Comparison of ENCODE assay signal across 20 mouse cellular contexts in genomic region chr8:83274470-83274869, GRCm38 (mm10). TPM values are rescaled to one million over a fixed set of nuclear protein-coding genes. Genes with fewer than 3 reads are reported as not detected.
DNase-seq lines count a peak whose midpoint lies in the region; ATAC-seq lines count a peak whose summit lies in the region.
"Had no signal": no experiment of that assay in that cellular context is flagged by ENCODE, and none has a peak within 500 bp of the region (broad histone marks: within the 10 kb centered on the region; RNA-seq: fewer than 3 reads in every experiment).

No protein-coding gene starts in this region.

- H3K4me2 ChIP-seq in heart, embryonic 11.5 days: peak overlapping the region; percentile 39
- H3K4me2 ChIP-seq in kidney, embryonic 16.5 days (replicated peaks; ENCODE audit: low read depth, low read length): no peak overlapping the region; the same call in 1 of the 2 replicates
- H3K4me2 ChIP-seq: forebrain, embryonic 12.5 days had no signal

- WGBS in heart, embryonic 11.5 days (ENCODE audit: insufficient replicate concordance): 31% methylated on average over 11 of the region's 11 CpGs
- WGBS in kidney, embryonic 16.5 days: 37% methylated on average over 11 of the region's 11 CpGs
- 60% methylated on average over 11 of the region's 11 CpGs for WGBS in limb, embryonic 10.5 days

- no peak overlapping the region for H3K4me3 ChIP-seq in heart, embryonic 11.5 days (ENCODE audit: low read depth, low read length)
- H3K4me3 ChIP-seq in kidney, embryonic 16.5 days (ENCODE audit: low read length): no peak overlapping the region
- H3K4me3 ChIP-seq in limb, embryonic 10.5 days: no peak overlapping the region
- H3K4me3 ChIP-seq: forebrain, embryonic 12.5 days; hindbrain, embryonic 10.5 days had no signal

- H3K27me3 ChIP-seq in heart, embryonic 11.5 days (ENCODE audit: control insufficient read depth, insufficient read depth, low read length): no peaks in the 10 kb centered on the region
- no peaks in the 10 kb centered on the region for H3K27me3 ChIP-seq in kidney, embryonic 16.5 days (ENCODE audit: insufficient read depth, low read length)
- no peaks in the 10 kb centered on the region for H3K27me3 ChIP-seq in limb, embryonic 10.5 days (ENCODE audit: low read depth, poor library complexity, severe bottlenecking)
- H3K27me3 ChIP-seq: forebrain, embryonic 12.5 days had no signal

- ATAC-seq in heart, embryonic 11.5 days (replicated peaks; ENCODE audit: insufficient number of reproducible peaks, low FRiP score, low TSS enrichment): peak; percentile 46; the same call in 1 of the 2 replicates
- ATAC-seq in kidney, embryonic 16.5 days (ENCODE audit: low FRiP score, low TSS enrichment): peak; percentile 78
- ATAC-seq: lung, postnatal 0 days had no signal

- H3K9ac ChIP-seq in heart, embryonic 11.5 days (ENCODE audit: low read depth, low read length): peak overlapping the region; percentile 58; the same call in 1 of the 2 replicates
- H3K9ac ChIP-seq in kidney, embryonic 16.5 days (replicated peaks; ENCODE audit: low read length): no peak overlapping the region
- H3K9ac ChIP-seq: forebrain, embryonic 12.5 days; liver, embryonic 14.5 days had no signal

- H3K36me3 ChIP-seq in heart, embryonic 11.5 days (ENCODE audit: control insufficient read depth, insufficient read depth, low read length): no peaks in the 10 kb centered on the region
- H3K36me3 ChIP-seq in kidney, embryonic 16.5 days (ENCODE audit: insufficient read depth, low read length): peaks cover 5% of the 10 kb centered on the region; the same call in 1 of the 2 replicates
- peaks cover 7% of the 10 kb centered on the region; the same call in 1 of the 2 replicates for H3K36me3 ChIP-seq in limb, embryonic 10.5 days

- intact Hi-C loops in gastrocnemius, postnatal 36 days (cut with DNase I): no loop called here

- H3K4me1 ChIP-seq in heart, embryonic 11.5 days (ENCODE audit: control insufficient read depth, insufficient read depth, low read length): no peaks in the 10 kb centered on the region
- H3K4me1 ChIP-seq in kidney, embryonic 16.5 days (ENCODE audit: insufficient read depth, low read length): 0 out of 2 replicates have a peak, but pooled peaks cover 2% of the 10 kb centered on the region
- peaks cover 7% of the 10 kb centered on the region for H3K4me1 ChIP-seq in limb, embryonic 10.5 days
- H3K4me1 ChIP-seq: forebrain, embryonic 12.5 days; hindbrain, embryonic 10.5 days had no signal

- DNase-seq in heart, postnatal 4 days: no peak
- no peak for DNase-seq in kidney, adult 9 months
- DNase-seq in NIH3T3 (ENCODE audit: low read depth): peak; percentile 17
- no peak for DNase-seq in limb, embryonic 10.5 days (ENCODE audit: low spot score)
- no peak for DNase-seq in gastrocnemius, postnatal 36 days
- DNase-seq: adrenal gland, postnatal 10 days; cerebellum, adult 11 months; cerebellum, postnatal 36 days; gastrocnemius, postnatal 14 days; kidney, adult 2 months; layer of hippocampus, postnatal 36 days had no signal

- peak overlapping the region; percentile 51; the same call in 1 of the 2 replicates for H3K27ac ChIP-seq in heart, embryonic 11.5 days (ENCODE audit: low read depth, low read length)
- H3K27ac ChIP-seq in kidney, embryonic 16.5 days (ENCODE audit: low read length): no peak overlapping the region
- H3K27ac ChIP-seq in limb, embryonic 10.5 days: peak overlapping the region; percentile 30; the same call in 1 of the 2 replicates
- H3K27ac ChIP-seq: forebrain, embryonic 12.5 days; hindbrain, embryonic 10.5 days; liver, embryonic 14.5 days had no signal

- no peaks in the 10 kb centered on the region for H3K9me3 ChIP-seq in heart, embryonic 11.5 days (replicated peaks; ENCODE audit: control insufficient read depth, low read length)
- H3K9me3 ChIP-seq in kidney, embryonic 16.5 days (ENCODE audit: low read length): no peaks in the 10 kb centered on the region
- H3K9me3 ChIP-seq in limb, embryonic 10.5 days (replicated peaks): no peaks in the 10 kb centered on the region
- H3K9me3 ChIP-seq: forebrain, embryonic 12.5 days; hindbrain, embryonic 10.5 days had no signal

RNA-seq across cellular contexts. Expression of gene Ucp1, which starts 15.7 kb away (rescaled TPM):
- not detected in 2 replicates for polyA plus RNA-seq in heart, embryonic 11.5 days (2014; fragmentation: Nextera tagmentation; extraction: Ambion mirVana)
- 10 to 100 TPM; 10.4 to 21.3 TPM for total RNA-seq in heart, postnatal 4 days (2021)
- polyA plus RNA-seq in kidney, embryonic 16.5 days (2015; fragmentation: Nextera tagmentation; extraction: Ambion mirVana): not detected in 2 replicates
- not detected in 2 replicates for polyA plus RNA-seq in limb, embryonic 10.5 days (2016; fragmentation: Nextera tagmentation; extraction: Ambion mirVana)
- total RNA-seq in gastrocnemius, postnatal 36 days (2021): not detected
- total RNA-seq: gastrocnemius, postnatal 14 days; layer of hippocampus, adult 18-20 months; layer of hippocampus, postnatal 36 days; left cerebral cortex, postnatal 36 days; midbrain, postnatal 0 days had no signal
- polyA plus RNA-seq: forebrain, embryonic 12.5 days; hindbrain, embryonic 10.5 days; liver, embryonic 14.5 days had no signal

RNA-seq across cellular contexts. Expression of gene Elmod2, which starts 57.8 kb away (rescaled TPM):
- polyA plus RNA-seq in heart, embryonic 11.5 days (2014; fragmentation: Nextera tagmentation; extraction: Ambion mirVana): 12.7 and 14.0 TPM in 2 replicates
- 1 to 10 TPM; 8.3 to 9.5 TPM for total RNA-seq in heart, postnatal 4 days (2021)
- 15.4 and 16.0 TPM in 2 replicates for polyA plus RNA-seq in kidney, embryonic 16.5 days (2015; fragmentation: Nextera tagmentation; extraction: Ambion mirVana)
- 18.1 and 23.4 TPM in 2 replicates for polyA plus RNA-seq in limb, embryonic 10.5 days (2016; fragmentation: Nextera tagmentation; extraction: Ambion mirVana)
- 1 to 10 TPM; 6.2 to 6.4 TPM for total RNA-seq in gastrocnemius, postnatal 36 days (2021)
